Mouse (Mus musculus) heart, adult 8-10 months (tissue): ENCODE data around the gene Rhbdl1. TPM values are rescaled to one million over a fixed set of nuclear protein-coding genes. Genes with fewer than 3 reads are reported as not detected.

ENCODE experiments used
- DNase-seq: peaks from one replicate; pipeline ENCODE4 v3.0.0; 2022; ENCODE audit warnings: low spot score
- microRNA-seq: library from miRNA; unstranded; fragments of <30 nt; microRNA quantifications from one replicate; pipeline ENCODE4 v1.2.0, GENCODE M21; 2022
- total RNA-seq, 4 experiments: library from RNA; stranded (reverse); gene quantifications; 2 replicates each; pipeline ENCODE4 v1.2.4; 2022

Rhbdl1 gene
- total RNA-seq, 4 experiments from 2014 or later = 0.97 to 5.1 (median 1.6) TPM

DNA sequence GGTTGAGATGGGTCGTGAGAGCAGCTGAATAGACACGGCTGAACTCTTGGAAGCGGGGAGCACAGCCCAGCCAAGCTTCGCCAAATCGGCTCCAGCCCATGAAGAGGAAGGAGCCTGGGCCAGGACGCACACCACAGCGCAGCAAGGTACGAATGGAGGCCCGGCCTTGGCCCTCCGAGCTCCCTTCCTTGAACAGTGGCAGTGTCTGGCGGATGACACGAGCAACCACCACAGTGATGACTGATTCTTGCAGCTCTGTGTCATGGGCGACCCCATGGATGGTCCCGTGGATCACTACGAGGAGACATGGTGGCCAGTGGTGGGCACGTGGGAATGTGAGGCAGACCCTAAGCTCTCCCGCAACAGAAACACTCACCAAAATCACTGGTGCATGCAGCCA is 42.1 kb downstream of the Rhbdl1 start:
- no peak for DNase-seq

DNA sequence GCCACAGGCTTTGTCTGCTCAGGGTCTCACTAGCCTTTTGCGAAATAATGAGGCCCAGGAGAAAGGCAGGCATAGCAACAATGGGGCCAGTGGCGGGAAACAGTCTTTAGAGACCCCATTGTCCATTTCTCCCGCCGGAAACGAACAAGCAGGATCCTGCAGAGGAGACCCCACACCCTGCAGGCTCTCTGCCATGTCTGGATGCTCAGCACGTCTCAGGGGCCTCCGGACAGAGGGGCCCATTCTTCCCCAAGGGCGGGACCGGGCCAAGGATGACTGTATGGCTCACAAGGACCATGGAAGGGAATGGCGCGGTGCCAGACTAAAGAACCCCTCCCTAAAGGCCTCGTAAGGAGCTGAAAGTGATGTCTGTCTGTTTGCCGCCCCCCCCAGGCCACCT is 42.9 kb downstream of the Rhbdl1 start:
- no peak for DNase-seq

DNA sequence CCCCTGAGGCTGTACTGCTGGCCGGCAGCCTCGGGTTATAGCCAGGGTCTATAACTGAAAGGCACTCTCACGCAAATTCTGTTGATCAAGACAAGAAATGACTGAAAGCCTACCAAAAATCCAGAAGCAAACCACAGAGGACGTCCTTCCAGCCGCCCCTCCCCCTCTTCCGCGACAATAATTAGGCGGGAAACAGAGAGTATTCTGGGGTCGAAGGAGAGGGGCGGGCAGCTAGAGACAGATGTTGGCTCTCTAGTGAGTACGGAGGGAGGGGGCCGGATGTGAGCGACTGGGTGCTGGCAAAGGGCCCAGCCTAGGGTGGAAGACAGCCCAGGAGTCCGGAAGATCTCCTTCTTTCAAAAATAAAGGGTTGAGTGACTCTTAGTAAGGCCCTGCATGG is 44.5 kb downstream of the Rhbdl1 start, which contains the start of gene Fam173a:
Fam173a (minus strand) TSS at position 287 of the 400 bp plus-strand sequence.
- DNase-seq = peak; percentile 83

GRCm38 (mm10) chr17:25791843-25792527 is 45.1 kb downstream of the Rhbdl1 start:
- DNase-seq = peak; percentile 83

DNA sequence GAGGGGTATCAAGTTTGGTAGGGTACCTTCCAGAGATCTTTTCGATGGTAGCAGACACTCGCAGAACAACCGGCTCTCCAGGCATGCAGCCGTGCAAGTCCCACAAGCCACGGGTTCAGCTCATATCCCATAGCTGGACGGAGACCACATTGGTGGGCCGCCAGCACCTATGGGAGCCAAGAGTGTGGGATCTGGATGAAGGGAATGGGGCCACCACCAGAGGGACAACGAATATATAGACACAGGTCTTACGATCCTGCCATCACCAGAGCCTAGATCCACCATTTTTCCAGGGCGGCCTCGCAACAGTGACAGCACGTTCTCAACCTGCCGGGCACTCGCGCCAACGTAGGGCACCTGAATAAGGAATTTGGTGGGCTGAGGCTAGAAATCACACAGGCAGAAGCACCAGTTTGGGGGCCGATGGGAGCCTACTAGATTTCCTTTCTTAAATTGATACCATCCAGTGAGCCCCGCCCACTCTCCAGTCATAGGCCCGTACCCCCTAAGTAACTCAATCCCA is 45.7 kb downstream of the Rhbdl1 start:
- no peak for DNase-seq

- no peak for DNase-seq
Observed at GRCm38 (mm10) chr17:25786781-25787504, 50.2 kb downstream of the Rhbdl1 start.

GRCm38 (mm10) chr17:25786280-25786679 is 50.8 kb downstream of the Rhbdl1 start, which contains the start of gene Ccdc78:
TSS of gene Ccdc78 (plus strand) at chr17:25786580.
- no peak for DNase-seq

GRCm38 (mm10) chr17:25785281-25785745 is 51.8 kb downstream of the Rhbdl1 start, which contains the start of gene Haghl:
TSS of gene Haghl (minus strand) at chr17:25785673.
- peak; percentile 96 for DNase-seq

Small RNAs within 50 kb of the gene (microRNA-seq; reads per million reads assigned to microRNA genes)
- gene Mir3082 = 2.5 reads per million

Other genes starting within 250 kb of the Rhbdl1 start
- 1 to 10 TPM in 2 of 4 experiments, not detected in 2; 1.1 to 2.0 TPM for gene Gng13, start 120.1 kb downstream of the Rhbdl1 start, total RNA-seq
- gene Chtf18, start 109.9 kb downstream of the Rhbdl1 start, total RNA-seq = 1 to 10 TPM; 1.2 to 2.1 (median 1.6) TPM
- 1 to 10 TPM; 4.5 to 5.3 (median 4.6) TPM for gene Rpusd1, start 109.6 kb downstream of the Rhbdl1 start, total RNA-seq
- gene Mslnl, start 101.3 kb downstream of the Rhbdl1 start, total RNA-seq = not detected
- 10 to 100 TPM in 3 of 4 experiments, 1 to 10 TPM in 1; 9.8 to 20.9 (median 17.6) TPM for gene Msln, start 82.9 kb downstream of the Rhbdl1 start, total RNA-seq
- gene Narfl, start 63.5 kb downstream of the Rhbdl1 start, total RNA-seq = 10 to 100 TPM; 43.8 to 48.8 (median 46.6) TPM
- gene Haghl, start 51.6 kb downstream of the Rhbdl1 start, total RNA-seq = 10 to 100 TPM in 3 of 4 experiments, 1 to 10 TPM in 1; 8.5 to 18.4 (median 12.1) TPM
- under 1 TPM in 1 of 4 experiments, not detected in 3; 0.38 TPM for gene Ccdc78, start 50.7 kb downstream of the Rhbdl1 start, total RNA-seq
- gene Fam173a, start 44.4 kb downstream of the Rhbdl1 start, total RNA-seq = 10 to 100 TPM; 40.7 to 49.9 (median 44.9) TPM
- 1 to 10 TPM in 1 of 4 experiments, under 1 TPM in 1, not detected in 2; 0.72 to 1.8 TPM for gene AC134908.4, start 41.6 kb downstream of the Rhbdl1 start, total RNA-seq
- gene Metrn, start 40.2 kb downstream of the Rhbdl1 start, total RNA-seq = 10 to 100 TPM; 58.8 to 75.3 (median 65.7) TPM
- 1 to 10 TPM; 1.2 to 1.9 (median 1.5) TPM for gene Fbxl16, start 28.2 kb downstream of the Rhbdl1 start, total RNA-seq
- gene Wdr24, start 13.7 kb downstream of the Rhbdl1 start, total RNA-seq = 10 to 100 TPM; 11.2 to 12.6 (median 12.1) TPM
- gene Jmjd8, start 8.4 kb downstream of the Rhbdl1 start, total RNA-seq = 10 to 100 TPM; 34.2 to 39.6 (median 34.8) TPM
- gene Stub1, start 3.9 kb downstream of the Rhbdl1 start, total RNA-seq = 100 to 1,000 TPM; 129 to 137 (median 130) TPM
- 1 to 10 TPM; 2.2 to 4.4 (median 3.8) TPM for gene Gm20683, start 4.5 kb upstream of the Rhbdl1 start, total RNA-seq
- gene Rhot2, start 7.6 kb upstream of the Rhbdl1 start, total RNA-seq = 100 to 1,000 TPM; 128 to 153 (median 135) TPM
- 1 to 10 TPM; 1.4 to 2.1 (median 1.6) TPM for gene Wdr90, start 24.2 kb upstream of the Rhbdl1 start, total RNA-seq
- gene Mcrip2, start 31.5 kb upstream of the Rhbdl1 start, total RNA-seq = 100 to 1,000 TPM; 211 to 282 (median 267) TPM
- gene Mettl26, start 37.8 kb upstream of the Rhbdl1 start, total RNA-seq = 10 to 100 TPM; 13.6 to 16.8 (median 14.5) TPM
- gene Wfikkn1, start 43.6 kb upstream of the Rhbdl1 start, total RNA-seq = under 1 TPM; 0.44 to 0.57 (median 0.51) TPM
- gene Rab40c, start 82.4 kb upstream of the Rhbdl1 start, total RNA-seq = 10 to 100 TPM; 17.3 to 20.1 (median 17.7) TPM
- 10 to 100 TPM; 37.3 to 48.3 (median 47.8) TPM for gene Pigq, start 107.6 kb upstream of the Rhbdl1 start, total RNA-seq
- under 1 TPM in 1 of 4 experiments, not detected in 3; 0.41 TPM for gene Nhlrc4, start 107.7 kb upstream of the Rhbdl1 start, total RNA-seq
- under 1 TPM; 0.24 to 0.85 (median 0.36) TPM for gene A930017K11Rik, start 115.3 kb upstream of the Rhbdl1 start, total RNA-seq
- gene Capn15, start 148.5 kb upstream of the Rhbdl1 start, total RNA-seq = 1 to 10 TPM; 5.4 to 8.1 (median 6.8) TPM
- 10 to 100 TPM; 30.0 to 33.6 (median 32.2) TPM for gene Rab11fip3, start 232.3 kb upstream of the Rhbdl1 start, total RNA-seq